Mouse (Mus musculus) lung, postnatal 0 days (tissue): ENCODE results near the gene Fam189b. TPM values are rescaled to one million over a fixed set of nuclear protein-coding genes. Genes with fewer than 3 reads are reported as not detected.

Source experiments
- ATAC-seq: fragments of 200-750 bp; cut with Nextera tagmentation; 2 replicates; pipeline ENCODE4 v1.8.0; 2017; ENCODE audit warnings: moderate library complexity
- DNase-seq: peaks from one replicate; pipeline ENCODE4 v3.0.0-alpha.2; 2016; ENCODE audit warnings: low spot score
- H3K27ac ChIP-seq: fragments of 300-500 bp; sonication (generic); 2 replicates; pipeline ENCODE4 v1.5.1; 2014; ENCODE audit warnings: antibody characterized with exemption, mild to moderate bottlenecking, low read length, mixed read lengths
- H3K27me3 ChIP-seq: fragments of 300-500 bp; sonication (generic); replicated peaks from 2 replicates; pipeline ENCODE4 v1.6.1; 2014; ENCODE audit warnings: low read length, mixed read lengths; ENCODE audit not compliant: insufficient read depth
- H3K36me3 ChIP-seq: fragments of 300-500 bp; sonication (generic); 2 replicates; pipeline ENCODE4 v1.6.1; 2014; ENCODE audit warnings: low read length, mixed read lengths; ENCODE audit not compliant: insufficient read depth
- H3K4me1 ChIP-seq: fragments of 300-500 bp; sonication (generic); 2 replicates; pipeline ENCODE4 v1.6.1; 2014; ENCODE audit warnings: antibody characterized with exemption, low read depth, low read length, mixed read lengths; ENCODE audit not compliant: insufficient read depth
- H3K4me2 ChIP-seq: fragments of 300-500 bp; sonication (generic); replicated peaks from 2 replicates; pipeline ENCODE4 v1.6.1; 2014; ENCODE audit warnings: low read depth, mild to moderate bottlenecking, low read length, moderate library complexity, mixed read lengths
- H3K4me3 ChIP-seq: fragments of 300-500 bp; sonication (generic); 2 replicates; pipeline ENCODE4 v1.5.1; 2014; ENCODE audit warnings: low read depth, low read length
- H3K9ac ChIP-seq: fragments of 300-500 bp; sonication (generic); replicated peaks from 2 replicates; pipeline ENCODE4 v1.6.1; 2014; ENCODE audit warnings: low read depth, mild to moderate bottlenecking
- H3K9me3 ChIP-seq: fragments of 300-500 bp; sonication (generic); 2 replicates; pipeline ENCODE4 v1.6.1; 2016; ENCODE audit warnings: low read length, mixed read lengths
- CTCF ChIP-seq: IDR thresholded peaks from 2 replicates; pipeline ENCODE4 v1.5.1; 2016; ENCODE audit warnings: antibody characterized with exemption, mild to moderate bottlenecking
- EP300 ChIP-seq: IDR thresholded peaks from 2 replicates; pipeline ENCODE4 v1.6.1; 2016; ENCODE audit warnings: antibody characterized with exemption, mild to moderate bottlenecking, control low read depth
- WGBS: fragments of 180-500 bp; shearing (Covaris S2); extraction: QIAGEN DNeasy Blood & Tissue Kit; methylation state at CpG from one replicate; pipeline ENCODE4 v1.1.7; 2014; 5-methylcytosine and 5-hydroxymethylcytosine counted together
- polyA plus RNA-seq: library from polyadenylated mRNA; unstranded; fragments of >200 nt; fragmentation: Nextera tagmentation; extraction: Ambion mirVana; gene quantifications from 2 replicates; pipeline ENCODE4 v1.2.1, GENCODE M21; 2015

The Fam189b gene
- 6.6 and 8.4 TPM in 2 replicates for polyA plus RNA-seq

DNA sequence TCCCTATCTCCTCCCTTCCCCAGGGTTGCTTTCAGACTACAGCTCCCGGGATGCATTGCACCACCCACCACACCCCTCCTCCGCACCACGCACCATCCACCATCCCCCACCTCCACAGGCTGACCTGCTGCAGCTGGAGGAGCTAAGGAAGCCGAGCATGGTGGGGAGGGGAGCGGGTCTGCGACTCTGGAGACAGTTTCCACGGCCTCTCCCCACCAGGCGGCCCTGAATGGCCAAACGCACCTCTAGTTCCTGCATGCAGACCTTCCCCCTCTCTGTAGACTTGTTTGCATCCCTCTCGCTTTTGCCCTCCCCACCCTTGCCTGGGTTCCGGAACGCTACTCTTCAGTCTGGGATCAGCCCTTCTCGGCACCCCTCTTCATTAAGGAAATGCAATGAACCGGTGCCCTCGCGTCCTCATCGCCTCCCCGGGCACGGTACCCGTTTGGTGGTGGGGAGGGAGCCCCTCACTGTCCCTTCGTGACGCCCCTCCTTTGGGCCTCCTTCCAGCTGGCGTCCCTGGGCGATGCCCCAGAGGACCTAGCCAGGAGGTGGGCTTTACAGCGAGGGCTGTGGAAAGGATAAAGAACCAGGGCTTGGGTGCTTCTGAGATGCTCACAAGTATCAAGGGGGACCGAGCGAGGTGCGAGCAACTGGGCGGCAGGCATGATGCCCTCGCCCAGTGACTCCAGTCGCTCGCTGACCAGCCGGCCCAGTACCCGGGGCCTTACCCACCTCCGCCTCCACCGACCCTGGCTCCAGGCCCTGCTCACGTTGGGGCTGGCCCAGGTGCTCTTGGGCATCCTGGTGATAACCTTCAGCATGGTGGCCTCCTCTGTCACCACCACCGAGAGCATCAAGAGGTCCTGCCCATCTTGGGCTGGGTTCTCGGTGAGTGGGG, at the start of gene Fam189b:
TSS of gene Fam189b (plus strand) at position 86 of the 901 bp plus-strand sequence.
- ATAC-seq (peak; percentile 96), DNase-seq (peak; percentile 89)
- no peak within 1 kb of the TSS for H3K27ac ChIP-seq
- no peak for TF ChIP-seq EP300
- peak; percentile 22; the same call in 1 of the 2 replicates for TF ChIP-seq CTCF
- peak within 1 kb of the TSS; percentile 48; the same call in 1 of the 2 replicates for H3K9ac ChIP-seq
- H3K27me3 ChIP-seq = no peaks in the 10 kb centered on the region
- H3K9me3 ChIP-seq = no peaks in the 10 kb centered on the region
- H3K4me3 ChIP-seq = peak within 1 kb of the TSS; percentile 50
- H3K36me3 ChIP-seq = peaks cover 10% of the 10 kb centered on the region; the same call in 1 of the 2 replicates
- H3K4me1 ChIP-seq = peaks cover 4% of the 10 kb centered on the region; the same call in 1 of the 2 replicates
- WGBS = 8% methylated on average over 39 of the region's 39 CpGs
- H3K4me2 ChIP-seq = peak within 1 kb of the TSS; percentile 89

GRCm38 (mm10) chr3:89133752-89134151, 49.2 kb upstream of the Fam189b start:
- DNase-seq (no peak), ATAC-seq (no peak)
- H3K27ac ChIP-seq = no peak overlapping the region
- H3K27me3 ChIP-seq = no peaks in the 10 kb centered on the region
- H3K9ac ChIP-seq = no peak overlapping the region
- no peak overlapping the region for H3K4me3 ChIP-seq
- WGBS = 60% methylated on average over 1 of the region's 1 CpGs
- TF ChIP-seq CTCF (no peak), EP300 (no peak)
- no peaks in the 10 kb centered on the region for H3K36me3 ChIP-seq
- no peaks in the 10 kb centered on the region for H3K4me1 ChIP-seq
- H3K9me3 ChIP-seq = no peaks in the 10 kb centered on the region
- no peak overlapping the region for H3K4me2 ChIP-seq

DNA sequence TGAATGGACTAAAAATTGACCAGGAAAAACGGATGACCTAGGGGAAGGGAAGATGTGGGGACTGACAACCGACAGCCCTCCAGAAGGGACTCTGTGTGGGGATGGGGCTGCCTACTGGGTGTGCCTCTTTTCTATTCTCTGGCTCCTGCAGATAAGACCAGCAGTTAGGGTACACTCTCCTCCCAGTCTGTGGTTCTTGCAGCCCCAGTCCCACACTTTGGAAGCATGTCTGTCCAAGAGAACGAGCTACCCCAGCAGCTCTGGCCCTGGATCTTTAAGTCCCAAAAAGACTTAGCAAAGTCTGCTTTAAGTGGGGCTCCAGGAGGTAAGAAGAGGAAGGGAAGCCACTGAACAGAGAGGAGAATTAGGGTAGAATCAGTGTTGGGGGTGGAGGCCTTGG, 47.0 kb upstream of the Fam189b start, which contains the start of gene Pklr:
TSS of gene Pklr (plus strand) at position 185 of the 400 bp plus-strand sequence.
- Histone ChIP-seq H3K27me3 (no peaks in the 10 kb centered on the region), H3K9ac (no peak within 1 kb of the TSS), H3K27ac (no peak within 1 kb of the TSS), H3K4me3 (no peak within 1 kb of the TSS), H3K9me3 (no peaks in the 10 kb centered on the region), H3K4me2 (no peak within 1 kb of the TSS), H3K36me3 (no peaks in the 10 kb centered on the region), H3K4me1 (no peaks in the 10 kb centered on the region)
- WGBS = 65% methylated on average over 3 of the region's 3 CpGs
- TF ChIP-seq CTCF (no peak), EP300 (no peak)
- no peak for DNase-seq
- ATAC-seq = no peak

DNA sequence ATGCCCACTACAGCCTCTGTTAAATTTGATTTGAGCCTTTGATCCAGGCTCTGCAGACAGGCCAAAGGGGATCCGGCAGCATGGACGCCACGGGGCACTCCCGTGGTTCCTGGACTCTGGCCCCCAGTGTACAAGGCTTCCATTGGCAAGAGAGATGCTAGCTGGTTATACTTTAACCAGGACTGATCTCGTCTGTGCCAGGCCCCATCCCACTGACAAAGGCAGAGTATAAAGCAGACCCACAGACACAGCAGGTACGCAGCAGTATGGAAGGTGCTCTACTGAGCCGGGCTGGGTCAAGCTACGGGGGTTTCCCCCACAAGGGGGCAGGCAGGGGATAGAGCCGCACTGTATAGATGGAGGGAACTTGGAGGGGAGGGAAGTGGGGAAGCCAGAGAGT, 46.6 kb upstream of the Fam189b start:
- TF ChIP-seq EP300 (no peak), CTCF (peak; percentile 36)
- Histone ChIP-seq H3K36me3 (no peaks in the 10 kb centered on the region), H3K27me3 (no peaks in the 10 kb centered on the region), H3K27ac (no peak overlapping the region), H3K4me1 (no peaks in the 10 kb centered on the region), H3K9me3 (no peaks in the 10 kb centered on the region), H3K9ac (no peak overlapping the region), H3K4me3 (no peak overlapping the region), H3K4me2 (no peak overlapping the region)
- WGBS = 33% methylated on average over 9 of the region's 9 CpGs
- ATAC-seq (peak; percentile 54; the same call in 1 of the 2 replicates), DNase-seq (no peak)

DNA sequence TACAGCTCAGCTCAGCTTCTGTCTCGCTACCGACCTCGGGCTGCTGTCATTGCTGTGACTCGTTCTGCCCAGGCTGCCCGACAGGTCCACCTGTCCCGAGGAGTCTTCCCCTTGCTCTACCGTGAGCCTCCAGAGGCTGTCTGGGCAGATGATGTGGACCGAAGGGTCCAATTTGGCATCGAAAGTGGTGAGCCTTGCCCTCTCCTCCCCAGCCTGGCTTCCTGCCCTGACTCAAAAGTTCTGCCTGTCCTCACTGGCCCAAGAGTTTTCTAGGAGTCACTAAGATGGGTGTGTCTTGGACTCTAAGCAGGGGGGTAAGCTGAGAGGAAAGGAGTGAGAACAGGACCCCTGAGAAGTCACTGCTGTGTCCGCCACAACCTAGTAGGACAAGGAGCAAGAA, 38.1 kb upstream of the Fam189b start:
- DNase-seq (no peak), ATAC-seq (no peak)
- Histone ChIP-seq H3K4me3 (no peak overlapping the region), H3K27ac (no peak overlapping the region), H3K9me3 (no peaks in the 10 kb centered on the region), H3K4me2 (no peak overlapping the region), H3K9ac (no peak overlapping the region), H3K4me1 (no peaks in the 10 kb centered on the region), H3K36me3 (no peaks in the 10 kb centered on the region), H3K27me3 (0 out of 2 replicates have a peak, but pooled peaks cover 4% of the 10 kb centered on the region)
- TF ChIP-seq EP300 = no peak
- TF ChIP-seq CTCF = no peak
- WGBS = 63% methylated on average over 10 of the region's 10 CpGs

DNA sequence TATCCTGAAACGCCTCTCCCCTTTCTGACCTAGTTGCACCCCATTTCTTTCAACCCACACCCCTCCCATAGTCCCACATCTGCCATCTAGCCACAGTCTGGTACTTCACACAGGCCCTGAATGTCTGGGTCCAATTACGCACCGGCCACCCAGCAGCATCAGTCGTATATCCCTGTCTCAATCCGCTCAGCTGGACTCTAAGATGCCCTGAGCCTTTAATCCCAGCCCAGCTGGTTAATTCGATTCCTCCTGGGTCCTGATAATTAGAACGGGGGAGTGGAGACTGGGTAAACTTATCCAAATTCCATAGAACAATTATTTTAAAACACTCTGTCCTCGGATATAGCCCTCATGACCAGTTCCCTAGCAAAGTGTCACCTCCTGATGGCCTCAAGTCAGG, 37.4 kb upstream of the Fam189b start:
- 55% methylated on average over 8 of the region's 8 CpGs for WGBS
- DNase-seq = no peak

More for the DNA sequence above, 37.4 kb upstream of the Fam189b start:
- Histone ChIP-seq H3K36me3 (no peaks in the 10 kb centered on the region), H3K27ac (no peak overlapping the region), H3K4me1 (no peaks in the 10 kb centered on the region), H3K4me2 (no peak overlapping the region), H3K27me3 (0 out of 2 replicates have a peak, but pooled peaks cover 4% of the 10 kb centered on the region), H3K4me3 (no peak overlapping the region), H3K9ac (no peak overlapping the region), H3K9me3 (no peaks in the 10 kb centered on the region)
- TF ChIP-seq EP300 = no peak
- TF ChIP-seq CTCF = no peak
- no peak for ATAC-seq
